Mouse (Mus musculus) forebrain, embryonic 15.5 days (tissue): ENCODE measurements around the gene Perp. TPM values are rescaled to one million over a fixed set of nuclear protein-coding genes. Genes with fewer than 3 reads are reported as not detected.

Experiments used
- ATAC-seq: fragments of 200-750 bp; cut with Nextera tagmentation; replicated peaks from 2 replicates; pipeline ENCODE4 v1.8.0; 2017; ENCODE audit warnings: mild to moderate bottlenecking, moderate TSS enrichment, moderate library complexity
- H3K27ac ChIP-seq: fragments of 300-500 bp; sonication (generic); replicated peaks from 2 replicates; pipeline ENCODE4 v1.5.1; 2015; ENCODE audit warnings: mild to moderate bottlenecking, inconsistent platforms
- H3K27me3 ChIP-seq: fragments of 300-500 bp; sonication (generic); 2 replicates; pipeline ENCODE4 v1.6.1; 2015; ENCODE audit warnings: inconsistent platforms
- H3K36me3 ChIP-seq: fragments of 300-500 bp; sonication (generic); 2 replicates; pipeline ENCODE4 v1.6.1; 2015; ENCODE audit warnings: mild to moderate bottlenecking, inconsistent platforms
- H3K4me1 ChIP-seq: fragments of 300-500 bp; sonication (generic); 2 replicates; pipeline ENCODE4 v1.6.1; 2015; ENCODE audit warnings: inconsistent platforms
- H3K4me2 ChIP-seq: fragments of 300-500 bp; sonication (generic); replicated peaks from 2 replicates; pipeline ENCODE4 v1.6.1; 2015; ENCODE audit warnings: mild to moderate bottlenecking, inconsistent platforms
- H3K4me3 ChIP-seq: fragments of 300-500 bp; sonication (generic); 2 replicates; pipeline ENCODE4 v1.5.1; 2015; ENCODE audit warnings: mild to moderate bottlenecking, inconsistent platforms
- H3K9ac ChIP-seq: fragments of 300-500 bp; sonication (generic); replicated peaks from 2 replicates; pipeline ENCODE4 v1.6.1; 2015; ENCODE audit warnings: mild to moderate bottlenecking, inconsistent platforms
- H3K9me3 ChIP-seq: fragments of 300-500 bp; sonication (generic); 2 replicates; pipeline ENCODE4 v1.6.1; 2016; ENCODE audit warnings: inconsistent platforms
- WGBS: fragments of 180-500 bp; shearing (Covaris S2); methylation state at CpG from one replicate; pipeline ENCODE4 v1.1.7; 2015; ENCODE audit warnings: mixed read lengths; 5-methylcytosine and 5-hydroxymethylcytosine counted together
- polyA plus RNA-seq: library from polyadenylated mRNA; unstranded; fragments of >200 nt; fragmentation: Nextera tagmentation; extraction: Ambion mirVana; gene quantifications from 2 replicates; pipeline ENCODE4 v1.2.1, GENCODE M21; 2015

Perp gene
- polyA plus RNA-seq, 1 experiment from 2014 or later, result 5.4 TPM

GRCm38 (mm10) chr10:18845287-18845662 is 455 bp downstream of the Perp start:
- Histone ChIP-seq H3K27ac (no peak overlapping the region), H3K4me3 (peak overlapping the region; percentile 52), H3K4me1 (peaks cover 10% of the 10 kb centered on the region), H3K4me2 (peak overlapping the region; percentile 96), H3K36me3 (no peaks in the 10 kb centered on the region), H3K9me3 (no peaks in the 10 kb centered on the region), H3K9ac (peak overlapping the region; percentile 58), H3K27me3 (peaks cover 26% of the 10 kb centered on the region)
- ATAC-seq, result no peak
- WGBS, result 8% methylated on average over 18 of the region's 18 CpGs

GRCm38 (mm10) chr10:18845711-18846110 is 891 bp downstream of the Perp start:
- Histone ChIP-seq H3K36me3 (no peaks in the 10 kb centered on the region), H3K27ac (no peak overlapping the region), H3K4me3 (no peak overlapping the region), H3K9me3 (no peaks in the 10 kb centered on the region), H3K4me1 (peaks cover 10% of the 10 kb centered on the region), H3K4me2 (no peak overlapping the region), H3K9ac (no peak overlapping the region), H3K27me3 (peaks cover 26% of the 10 kb centered on the region)
- WGBS, result 68% methylated on average over 4 of the region's 4 CpGs
- no peak for ATAC-seq

GRCm38 (mm10) chr10:18846474-18847264 is 1.8 kb downstream of the Perp start:
- Histone ChIP-seq H3K4me3 (no peak overlapping the region), H3K9me3 (no peaks in the 10 kb centered on the region), H3K4me2 (no peak overlapping the region), H3K9ac (no peak overlapping the region), H3K36me3 (no peaks in the 10 kb centered on the region), H3K27me3 (peaks cover 26% of the 10 kb centered on the region), H3K4me1 (peaks cover 10% of the 10 kb centered on the region), H3K27ac (no peak overlapping the region)
- no peak for ATAC-seq
- 72% methylated on average over 8 of the region's 8 CpGs for WGBS

- no peak overlapping the region for H3K4me3 ChIP-seq
- no peak overlapping the region for H3K9ac ChIP-seq
- H3K27ac ChIP-seq, result no peak overlapping the region
- H3K36me3 ChIP-seq, result no peaks in the 10 kb centered on the region
- no peak for ATAC-seq
- no peak overlapping the region for H3K4me2 ChIP-seq
- 92% methylated on average over 4 of the region's 4 CpGs for WGBS
- peaks cover 14% of the 10 kb centered on the region for H3K27me3 ChIP-seq
- peaks cover 2% of the 10 kb centered on the region; the same call in 1 of the 2 replicates for H3K4me1 ChIP-seq
- no peaks in the 10 kb centered on the region for H3K9me3 ChIP-seq
Observed at GRCm38 (mm10) chr10:18850177-18850576, 5.4 kb downstream of the Perp start.

GRCm38 (mm10) chr10:18853417-18853816 is 8.6 kb downstream of the Perp start:
- H3K9me3 ChIP-seq, result no peaks in the 10 kb centered on the region
- H3K9ac ChIP-seq, result no peak overlapping the region
- no peaks in the 10 kb centered on the region for H3K4me1 ChIP-seq
- ATAC-seq, result no peak
- 92% methylated on average over 7 of the region's 7 CpGs for WGBS
- no peaks in the 10 kb centered on the region for H3K36me3 ChIP-seq
- no peaks in the 10 kb centered on the region for H3K27me3 ChIP-seq
- no peak overlapping the region for H3K4me3 ChIP-seq
- no peak overlapping the region for H3K4me2 ChIP-seq
- H3K27ac ChIP-seq, result no peak overlapping the region

- no peaks in the 10 kb centered on the region for H3K36me3 ChIP-seq
- no peaks in the 10 kb centered on the region for H3K4me1 ChIP-seq
- H3K4me3 ChIP-seq, result no peak overlapping the region
- H3K9ac ChIP-seq, result no peak overlapping the region
- H3K4me2 ChIP-seq, result no peak overlapping the region
- WGBS, result 82% methylated on average over 4 of the region's 4 CpGs
- H3K27me3 ChIP-seq, result no peaks in the 10 kb centered on the region
- ATAC-seq, result no peak
- no peaks in the 10 kb centered on the region for H3K9me3 ChIP-seq
- no peak overlapping the region for H3K27ac ChIP-seq
Observed at GRCm38 (mm10) chr10:18857244-18857643, 12.4 kb downstream of the Perp start.

GRCm38 (mm10) chr10:18859632-18860031 is 14.8 kb downstream of the Perp start:
- WGBS, result 78% methylated on average over 3 of the region's 3 CpGs
- ATAC-seq, result 0 out of 2 replicates have a peak, but pooled peaks have one; percentile 26
- no peak overlapping the region for H3K4me3 ChIP-seq
- H3K27ac ChIP-seq, result no peak overlapping the region
- no peaks in the 10 kb centered on the region for H3K36me3 ChIP-seq
- no peaks in the 10 kb centered on the region for H3K27me3 ChIP-seq
- H3K4me1 ChIP-seq, result no peaks in the 10 kb centered on the region
- no peak overlapping the region for H3K9ac ChIP-seq
- no peaks in the 10 kb centered on the region for H3K9me3 ChIP-seq
- no peak overlapping the region for H3K4me2 ChIP-seq

GRCm38 (mm10) chr10:18860119-18860824 is 15.5 kb downstream of the Perp start:
- WGBS, result 67% methylated on average over 5 of the region's 5 CpGs
- Histone ChIP-seq H3K4me1 (no peaks in the 10 kb centered on the region), H3K9me3 (no peaks in the 10 kb centered on the region), H3K4me2 (no peak overlapping the region), H3K27ac (no peak overlapping the region), H3K4me3 (no peak overlapping the region), H3K27me3 (no peaks in the 10 kb centered on the region), H3K36me3 (no peaks in the 10 kb centered on the region), H3K9ac (no peak overlapping the region)
- no peak for ATAC-seq

GRCm38 (mm10) chr10:18860831-18861230 is 16.0 kb downstream of the Perp start:
- H3K9me3 ChIP-seq, result no peaks in the 10 kb centered on the region
- no peaks in the 10 kb centered on the region for H3K27me3 ChIP-seq
- H3K9ac ChIP-seq, result no peak overlapping the region
- H3K27ac ChIP-seq, result no peak overlapping the region
- H3K4me1 ChIP-seq, result no peaks in the 10 kb centered on the region
- WGBS, result 84% methylated on average over 11 of the region's 11 CpGs
- H3K4me2 ChIP-seq, result no peak overlapping the region
- no peak overlapping the region for H3K4me3 ChIP-seq
- H3K36me3 ChIP-seq, result no peaks in the 10 kb centered on the region
- no peak for ATAC-seq

- H3K4me2 ChIP-seq, result no peak overlapping the region
- no peaks in the 10 kb centered on the region for H3K4me1 ChIP-seq
- ATAC-seq, result no peak
- no peak overlapping the region for H3K4me3 ChIP-seq
- no peaks in the 10 kb centered on the region for H3K27me3 ChIP-seq
- no peak overlapping the region for H3K9ac ChIP-seq
- H3K36me3 ChIP-seq, result no peaks in the 10 kb centered on the region
- H3K9me3 ChIP-seq, result no peaks in the 10 kb centered on the region
- 52% methylated on average over 4 of the region's 4 CpGs for WGBS
- no peak overlapping the region for H3K27ac ChIP-seq
Observed at GRCm38 (mm10) chr10:18861418-18861817, 16.6 kb downstream of the Perp start.

GRCm38 (mm10) chr10:18863332-18863731 is 18.5 kb downstream of the Perp start:
- H3K4me2 ChIP-seq, result no peak overlapping the region
- H3K27ac ChIP-seq, result no peak overlapping the region
- 75% methylated on average over 4 of the region's 4 CpGs for WGBS
- no peaks in the 10 kb centered on the region for H3K9me3 ChIP-seq
- H3K27me3 ChIP-seq, result no peaks in the 10 kb centered on the region
- H3K36me3 ChIP-seq, result no peaks in the 10 kb centered on the region
- no peak overlapping the region for H3K9ac ChIP-seq
- no peak for ATAC-seq
- H3K4me3 ChIP-seq, result no peak overlapping the region
- H3K4me1 ChIP-seq, result no peaks in the 10 kb centered on the region

- no peak overlapping the region for H3K4me2 ChIP-seq
- H3K36me3 ChIP-seq, result no peaks in the 10 kb centered on the region
- 50% methylated on average over 5 of the region's 5 CpGs for WGBS
- no peak overlapping the region for H3K4me3 ChIP-seq
- H3K4me1 ChIP-seq, result no peaks in the 10 kb centered on the region
- no peak overlapping the region for H3K9ac ChIP-seq
- no peaks in the 10 kb centered on the region for H3K27me3 ChIP-seq
- H3K27ac ChIP-seq, result no peak overlapping the region
- ATAC-seq, result no peak
- H3K9me3 ChIP-seq, result no peaks in the 10 kb centered on the region
Observed at GRCm38 (mm10) chr10:18864753-18865152, 19.9 kb downstream of the Perp start.
